Mouse (Mus musculus): ENCODE measurements at regions not wholly inside any gene's neighbourhood (a gene's known extent, or its start where the extent isn't known, plus 50 kb on each side); places are given as distances from the start of the nearest gene placed in this dataset.
A peak's percentile ranks its signal among the peaks of the same experiment; 100 is the strongest.

DNA sequence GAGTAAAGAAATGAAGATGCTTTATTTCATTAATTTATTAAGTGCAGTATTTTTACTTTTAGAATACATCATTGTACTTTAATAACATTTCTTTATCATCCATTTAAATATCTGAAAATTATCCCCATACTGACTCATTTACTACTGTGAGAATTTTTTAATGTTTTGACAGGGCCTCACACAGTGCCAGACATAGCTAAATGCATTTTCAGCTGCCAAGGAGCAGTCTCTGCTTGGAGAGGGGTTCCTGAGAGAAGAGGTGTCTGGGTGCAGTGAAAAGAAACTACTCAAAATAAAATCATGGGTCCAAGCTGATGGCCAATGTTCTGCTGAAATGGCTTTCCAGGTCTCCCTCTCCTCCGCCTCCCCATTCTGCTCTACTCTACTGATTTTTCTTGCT lies 1116.3 kb upstream of the Ppp6c start:
- WGBS: 93% methylated on average over 1 of the region's 1 CpGs
- H3K27me3 ChIP-seq (replicated peaks; ENCODE audit: control insufficient read depth, insufficient read depth, low read length): no peaks in the 10 kb centered on the region
- H3K4me2 ChIP-seq (ENCODE audit: low read length): no peak overlapping the region
- no peaks in the 10 kb centered on the region for H3K9me3 ChIP-seq (ENCODE audit: control insufficient read depth, low read length)
- ATAC-seq (replicated peaks; ENCODE audit: low FRiP score, low TSS enrichment, low read depth): no peak
- no peak overlapping the region for H3K4me3 ChIP-seq (ENCODE audit: low read depth, low read length)
- no peaks in the 10 kb centered on the region for H3K36me3 ChIP-seq (ENCODE audit: control insufficient read depth, insufficient read depth, low read length)
- no peak overlapping the region for H3K9ac ChIP-seq (ENCODE audit: low read length)
- DNase-seq (ENCODE audit: low spot score): no peak
- H3K4me1 ChIP-seq (replicated peaks; ENCODE audit: control insufficient read depth, insufficient read depth, low read length): no peaks in the 10 kb centered on the region
- no peak overlapping the region for H3K27ac ChIP-seq (ENCODE audit: low read depth)

DNA sequence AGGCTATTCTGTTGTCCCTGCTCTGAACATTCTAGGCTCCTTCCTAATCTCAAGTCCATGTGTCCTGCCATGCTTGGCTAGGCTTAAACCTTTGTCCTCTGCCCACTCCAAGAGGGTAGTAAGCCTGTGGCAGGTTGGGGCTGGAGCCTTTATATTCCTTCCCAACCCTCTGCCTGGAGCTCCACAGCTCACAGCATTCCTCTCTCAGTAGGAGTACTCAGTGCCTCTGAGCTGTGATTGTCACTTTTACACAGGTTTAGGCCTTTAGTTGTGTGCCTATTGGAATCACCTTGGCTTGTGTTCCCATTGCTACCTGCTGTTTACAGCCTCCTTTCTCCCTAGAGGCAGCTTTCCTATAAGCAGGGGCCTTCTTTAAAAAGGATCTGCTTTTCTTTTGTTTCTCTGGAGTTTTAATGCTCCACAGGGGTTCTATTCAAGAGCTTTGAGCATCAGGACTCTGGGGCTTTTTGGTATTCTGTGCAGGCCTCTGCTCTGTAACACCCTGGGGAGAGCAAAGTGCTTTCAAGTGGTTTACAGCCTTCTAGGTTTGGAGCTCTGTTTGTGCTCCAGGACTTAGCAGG lies 1106.1 kb upstream of the Ppp6c start:
- no peak for ATAC-seq (replicated peaks; ENCODE audit: low FRiP score, low TSS enrichment, low read depth)

DNA sequence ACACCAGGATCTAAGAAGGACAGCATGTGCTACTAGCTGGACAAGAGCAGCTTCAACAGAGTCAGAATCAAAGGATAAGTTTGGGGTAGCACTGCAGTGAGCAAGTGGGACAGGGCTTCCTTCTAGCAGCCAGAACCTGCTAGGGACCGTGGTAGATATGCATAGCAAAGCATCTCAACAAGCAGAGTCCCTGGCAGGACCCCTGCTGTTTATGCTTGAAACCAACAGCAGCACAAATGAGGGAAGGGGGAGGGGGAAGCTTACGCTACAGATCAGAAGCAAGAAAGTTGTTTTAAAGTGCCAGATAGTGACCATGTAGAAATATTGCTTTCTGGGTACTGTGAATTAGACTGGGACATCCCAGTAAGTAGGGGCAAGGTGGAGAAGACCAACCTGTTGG lies 1095.3 kb upstream of the Ppp6c start:
- Histone ChIP-seq H3K4me3 (ENCODE audit: low read depth, low read length) (no peak overlapping the region), H3K4me2 (ENCODE audit: low read length) (no peak overlapping the region), H3K9ac (ENCODE audit: low read length) (no peak overlapping the region), H3K36me3 (ENCODE audit: control insufficient read depth, insufficient read depth, low read length) (no peaks in the 10 kb centered on the region), H3K4me1 (replicated peaks; ENCODE audit: control insufficient read depth, insufficient read depth, low read length) (no peaks in the 10 kb centered on the region), H3K9me3 (ENCODE audit: control insufficient read depth, low read length) (no peaks in the 10 kb centered on the region), H3K27ac (ENCODE audit: low read depth) (no peak overlapping the region), H3K27me3 (replicated peaks; ENCODE audit: control insufficient read depth, insufficient read depth, low read length) (no peaks in the 10 kb centered on the region)
- ATAC-seq (replicated peaks; ENCODE audit: low FRiP score, low TSS enrichment, low read depth) (no peak), DNase-seq (ENCODE audit: low spot score) (no peak)
- 35% methylated on average over 2 of the region's 2 CpGs for WGBS

More for the DNA sequence above, 1106.1 kb upstream of the Ppp6c start:
- Histone ChIP-seq H3K27me3 (replicated peaks; ENCODE audit: control insufficient read depth, insufficient read depth, low read length) (no peaks in the 10 kb centered on the region), H3K9me3 (ENCODE audit: control insufficient read depth, low read length) (no peaks in the 10 kb centered on the region), H3K4me1 (replicated peaks; ENCODE audit: control insufficient read depth, insufficient read depth, low read length) (no peaks in the 10 kb centered on the region), H3K27ac (ENCODE audit: low read depth) (no peak overlapping the region), H3K4me3 (ENCODE audit: low read depth, low read length) (no peak overlapping the region), H3K4me2 (ENCODE audit: low read length) (no peak overlapping the region), H3K9ac (ENCODE audit: low read length) (no peak overlapping the region), H3K36me3 (ENCODE audit: control insufficient read depth, insufficient read depth, low read length) (no peaks in the 10 kb centered on the region)
- DNase-seq (ENCODE audit: low spot score): no peak

DNA sequence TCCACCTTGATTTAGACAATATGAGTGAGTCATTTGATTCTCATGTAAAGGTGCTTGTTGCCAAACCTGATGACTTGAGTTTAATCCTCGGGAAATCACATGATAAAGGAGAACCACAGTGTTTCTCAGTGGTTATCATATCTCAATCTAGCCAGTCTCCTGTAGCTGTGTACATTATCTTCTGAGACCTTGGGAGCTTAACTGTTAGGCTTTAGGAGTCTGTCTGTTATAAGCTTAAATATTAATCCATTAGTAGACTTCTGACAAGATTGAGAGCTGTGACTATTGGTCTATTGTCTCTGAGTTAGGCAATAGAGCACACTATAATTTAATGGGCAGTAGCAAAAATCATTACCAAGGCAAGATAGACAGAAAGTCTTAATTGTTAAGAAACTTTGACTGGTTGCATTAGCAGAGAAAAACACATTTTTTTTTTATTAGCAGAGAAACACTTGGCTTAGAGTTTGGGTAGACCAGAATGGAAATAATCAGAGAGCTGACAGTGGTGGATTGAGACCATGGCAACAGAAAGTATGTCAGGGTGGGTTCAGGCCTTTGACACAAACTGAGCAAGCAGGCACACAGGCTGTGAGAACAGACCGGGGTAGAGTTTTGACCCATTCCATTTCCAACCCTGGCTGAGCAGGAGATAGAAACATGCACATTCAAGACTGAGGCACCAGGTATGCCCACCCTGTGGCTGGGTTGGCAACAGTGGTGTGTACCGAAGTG lies 1094.6 kb upstream of the Ppp6c start:
- 60% methylated on average over 3 of the region's 3 CpGs for WGBS

More for the DNA sequence above, 1094.6 kb upstream of the Ppp6c start:
- no peak overlapping the region for H3K9ac ChIP-seq (ENCODE audit: low read length)
- H3K27ac ChIP-seq (ENCODE audit: low read depth): no peak overlapping the region
- DNase-seq (ENCODE audit: low spot score): no peak
- no peak overlapping the region for H3K4me2 ChIP-seq (ENCODE audit: low read length)
- no peaks in the 10 kb centered on the region for H3K27me3 ChIP-seq (replicated peaks; ENCODE audit: control insufficient read depth, insufficient read depth, low read length)
- no peak overlapping the region for H3K4me3 ChIP-seq (ENCODE audit: low read depth, low read length)
- no peaks in the 10 kb centered on the region for H3K4me1 ChIP-seq (replicated peaks; ENCODE audit: control insufficient read depth, insufficient read depth, low read length)
- H3K36me3 ChIP-seq (ENCODE audit: control insufficient read depth, insufficient read depth, low read length): no peaks in the 10 kb centered on the region
- H3K9me3 ChIP-seq (ENCODE audit: control insufficient read depth, low read length): no peaks in the 10 kb centered on the region
- 0 out of 2 replicates have a peak, but pooled peaks have one; percentile 64 for ATAC-seq (replicated peaks; ENCODE audit: low FRiP score, low TSS enrichment, low read depth)
